Mouse (Mus musculus) spleen, adult 18-20 months (tissue): Measurements from ENCODE around the gene Mecom.
"Not testable (repeated sequence)": the region's sequence is repeated elsewhere in the genome, so short reads cannot be mapped to it uniquely, and the experiment has no call there.

Source experiments
- DNase-seq, 2 experiments: peaks; one replicate each; pipeline ENCODE4 v3.0.0; 2022; ENCODE audit warnings: mixed read lengths in 2 of 2

The Mecom gene

GRCm38 (mm10) chr3:30547908-30548307 lies at the start of gene Mecom:
Mecom (minus strand) TSS chr3:30548008.
- no peak for DNase-seq

- DNase-seq, result no peak
Measured at GRCm38 (mm10) chr3:30597271-30597670, 49.5 kb upstream of the Mecom start.

- DNase-seq, result peak in 1 of 2 experiments; percentile 23
Measured at GRCm38 (mm10) chr3:30595111-30595832, 47.5 kb upstream of the Mecom start.

- no peak for DNase-seq
Measured at GRCm38 (mm10) chr3:30593719-30594485, 46.1 kb upstream of the Mecom start.

GRCm38 (mm10) chr3:30592418-30592853 lies 44.6 kb upstream of the Mecom start:
- DNase-seq, result no peak

- DNase-seq, result no peak
Measured at GRCm38 (mm10) chr3:30588865-30589264, 41.1 kb upstream of the Mecom start.

GRCm38 (mm10) chr3:30573549-30573948 lies 25.7 kb upstream of the Mecom start:
- no peak for DNase-seq

GRCm38 (mm10) chr3:30566333-30566732 lies 18.5 kb upstream of the Mecom start:
- DNase-seq, result not testable (repeated sequence)

- no peak for DNase-seq
Measured at GRCm38 (mm10) chr3:30560677-30561314, 13.0 kb upstream of the Mecom start.

GRCm38 (mm10) chr3:30553741-30554140 lies 5.9 kb upstream of the Mecom start:
- no peak for DNase-seq

GRCm38 (mm10) chr3:30550218-30550617 lies 2.4 kb upstream of the Mecom start:
- no peak for DNase-seq

- no peak for DNase-seq
Measured at GRCm38 (mm10) chr3:30548928-30549327, 1.1 kb upstream of the Mecom start.

- no peak for DNase-seq
Measured at GRCm38 (mm10) chr3:30546831-30547369, 908 bp downstream of the Mecom start.

GRCm38 (mm10) chr3:30546366-30546765 lies 1.4 kb downstream of the Mecom start:
- DNase-seq, result no peak

- no peak for DNase-seq
Measured at GRCm38 (mm10) chr3:30545246-30545645, 2.6 kb downstream of the Mecom start.

GRCm38 (mm10) chr3:30544305-30544704 lies 3.5 kb downstream of the Mecom start:
- no peak for DNase-seq

- DNase-seq, result no peak
Measured at GRCm38 (mm10) chr3:30535821-30536220, 12.0 kb downstream of the Mecom start.

GRCm38 (mm10) chr3:30520751-30521150 lies 27.1 kb downstream of the Mecom start:
- DNase-seq, result not testable (repeated sequence)

- DNase-seq, result no peak
Measured at GRCm38 (mm10) chr3:30519425-30519824, 28.4 kb downstream of the Mecom start.

GRCm38 (mm10) chr3:30515795-30516170 lies 32.0 kb downstream of the Mecom start:
- no peak for DNase-seq

GRCm38 (mm10) chr3:30514901-30515794 lies 32.7 kb downstream of the Mecom start:
- peak in 1 of 2 experiments; percentile 12 for DNase-seq

GRCm38 (mm10) chr3:30514051-30514754 lies 33.6 kb downstream of the Mecom start:
- no peak for DNase-seq
